Mouse (Mus musculus) heart, adult 2 months (tissue): ENCODE data around the gene Zdhhc18. TPM values are rescaled to one million over a fixed set of nuclear protein-coding genes. Genes with fewer than 3 reads are reported as not detected.

Source experiments
- DNase-seq, 2 experiments: peaks; one replicate each; pipeline ENCODE4 v3.0.0; 2021
- H3K27ac ChIP-seq: fragments of 200-600 bp; 2 replicates; pipeline ENCODE4 v1.8.1; 2022
- H3K27me3 ChIP-seq: fragments of 200-500 bp; 2 replicates; pipeline ENCODE4 v1.6.1; 2012; ENCODE audit warnings: mild to moderate bottlenecking, low read length, inconsistent platforms, mixed read lengths; ENCODE audit not compliant: control insufficient read depth, insufficient read depth
- H3K36me3 ChIP-seq: fragments of 200-500 bp; 2 replicates; pipeline ENCODE4 v1.6.1; 2012; ENCODE audit warnings: low read length, inconsistent platforms; ENCODE audit not compliant: control insufficient read depth, insufficient read depth
- H3K4me1 ChIP-seq: fragments of 200-500 bp; 2 replicates; pipeline ENCODE4 v1.6.1; 2011; ENCODE audit warnings: low read length; ENCODE audit not compliant: control insufficient read depth, insufficient read depth
- H3K4me3 ChIP-seq: fragments of 200-600 bp; 2 replicates; pipeline ENCODE4 v1.8.1; 2022
- H3K79me2 ChIP-seq: fragments of 200-500 bp; replicated peaks from 2 replicates; pipeline ENCODE4 v1.6.1; 2012; ENCODE audit warnings: mild to moderate bottlenecking, inconsistent platforms, low read length, moderate library complexity, mixed read lengths; ENCODE audit not compliant: control insufficient read depth, insufficient read depth
- H3K9ac ChIP-seq: fragments of 200-500 bp; 2 replicates; pipeline ENCODE4 v1.6.1; 2012; ENCODE audit warnings: low read depth, mild to moderate bottlenecking, control low read depth, inconsistent platforms, low read length, mixed read lengths
- CTCF ChIP-seq: fragments of 200-600 bp; IDR thresholded peaks from 2 replicates; pipeline ENCODE4 v1.8.1; 2022; ENCODE audit warnings: antibody characterized with exemption, mild to moderate bottlenecking, moderate library complexity
- EP300 ChIP-seq: fragments of 200-500 bp; IDR thresholded peaks from 2 replicates; pipeline ENCODE4 v1.6.1; 2011; ENCODE audit warnings: low read depth, low read length, control low read depth; ENCODE audit not compliant: insufficient read depth
- POLR2A ChIP-seq: fragments of 200-500 bp; IDR thresholded peaks from 2 replicates; pipeline ENCODE4 v1.6.1; 2011; ENCODE audit warnings: mild to moderate bottlenecking, low read depth, low read length, control low read depth; ENCODE audit not compliant: insufficient read depth
- whole genome bisulfite sequencing: fragments of 180-500 bp; shearing (Covaris S2); methylation state at CpG from one replicate; pipeline ENCODE4 v1.1.7; 2018; 5-methylcytosine and 5-hydroxymethylcytosine counted together
- intact Hi-C: fragments of 180-260 bp; cut with DNase I; formaldehyde crosslinking; loops from one replicate; pipeline ENCODE4 v1.15.1; 2025
- polyA plus RNA-seq: library from polyadenylated mRNA; depleted of rRNA; stranded (reverse); fragments of >200 nt; gene quantifications from 2 replicates; pipeline ENCODE4 v1.2.3, GENCODE M21; 2012
- total RNA-seq, 2 experiments: library from RNA; stranded (reverse); gene quantifications; 2 replicates each; pipeline ENCODE4 v1.2.3; 2021

Gene Zdhhc18
- total and polyA plus RNA-seq, 3 experiments: 21.3 to 37.3 (median 27.7) TPM

DNA sequence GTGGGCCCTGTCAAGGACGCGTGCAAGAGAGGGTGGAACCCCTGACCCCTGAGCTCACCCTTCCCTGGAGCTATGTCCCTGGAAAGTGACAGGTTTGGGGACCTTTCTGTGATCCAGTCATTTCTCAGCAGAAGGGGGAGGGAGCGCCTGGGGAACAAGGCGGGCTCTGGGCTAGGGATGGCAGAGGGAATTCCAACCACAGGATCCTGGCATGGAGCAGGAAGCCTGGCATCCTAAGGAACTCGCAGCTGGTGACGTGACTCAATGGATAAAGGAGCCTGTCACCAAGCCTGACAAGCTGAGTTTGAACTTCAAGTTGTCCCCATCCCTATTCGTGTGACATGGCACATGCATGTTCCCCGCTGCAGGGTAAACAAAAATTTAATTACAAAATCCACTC lies 36.9 kb downstream of the Zdhhc18 start:
- Histone ChIP-seq H3K4me1 (peaks cover 17% of the 10 kb centered on the region), H3K27ac (no peak overlapping the region), H3K36me3 (no peaks in the 10 kb centered on the region; the same call in 1 of the 2 replicates), H3K4me3 (no peak overlapping the region), H3K9ac (no peak overlapping the region), H3K27me3 (no peaks in the 10 kb centered on the region), H3K79me2 (no peaks in the 10 kb centered on the region; the same call in 1 of the 2 replicates)
- intact Hi-C loops: loop anchor here (5.0 kb wide), 1 partner anchor 34 kb away; no protein-coding TSS in a partner anchor
- TF ChIP-seq POLR2A: no peak
- no peak for TF ChIP-seq EP300
- no peak for TF ChIP-seq CTCF
- WGBS: 99% methylated on average over 8 of the region's 8 CpGs
- no peak for DNase-seq

DNA sequence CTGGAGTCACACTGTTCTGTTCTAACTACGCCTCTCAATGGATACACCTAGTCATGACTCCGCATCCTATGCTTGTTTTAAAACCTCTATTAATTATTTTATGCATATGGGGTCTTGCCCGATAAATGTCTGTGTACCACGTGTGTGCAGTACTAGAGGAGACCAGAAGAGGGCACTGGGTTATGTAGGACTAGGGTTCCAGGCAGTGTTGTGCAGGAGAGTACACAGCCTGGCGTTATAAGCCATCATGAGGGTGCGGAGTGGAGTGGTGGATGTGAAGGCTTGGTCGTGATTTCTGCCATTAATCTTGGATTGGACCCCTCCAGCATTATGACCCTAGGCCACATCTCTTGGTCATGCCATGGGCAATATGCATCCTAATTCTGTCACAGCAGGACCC lies 37.5 kb downstream of the Zdhhc18 start:
- Histone ChIP-seq H3K27me3 (no peaks in the 10 kb centered on the region), H3K4me3 (no peak overlapping the region), H3K9ac (no peak overlapping the region), H3K4me1 (peaks cover 17% of the 10 kb centered on the region), H3K79me2 (no peaks in the 10 kb centered on the region), H3K36me3 (no peaks in the 10 kb centered on the region; the same call in 1 of the 2 replicates), H3K27ac (no peak overlapping the region)
- WGBS: over 99% methylated on average over 7 of the region's 7 CpGs
- DNase-seq: no peak
- TF ChIP-seq CTCF (peak; percentile 25; the same call in 1 of the 2 replicates), EP300 (no peak)
- intact Hi-C loops: loop anchor here (5.0 kb wide), 1 partner anchor 35 kb away; no protein-coding TSS in a partner anchor

DNA sequence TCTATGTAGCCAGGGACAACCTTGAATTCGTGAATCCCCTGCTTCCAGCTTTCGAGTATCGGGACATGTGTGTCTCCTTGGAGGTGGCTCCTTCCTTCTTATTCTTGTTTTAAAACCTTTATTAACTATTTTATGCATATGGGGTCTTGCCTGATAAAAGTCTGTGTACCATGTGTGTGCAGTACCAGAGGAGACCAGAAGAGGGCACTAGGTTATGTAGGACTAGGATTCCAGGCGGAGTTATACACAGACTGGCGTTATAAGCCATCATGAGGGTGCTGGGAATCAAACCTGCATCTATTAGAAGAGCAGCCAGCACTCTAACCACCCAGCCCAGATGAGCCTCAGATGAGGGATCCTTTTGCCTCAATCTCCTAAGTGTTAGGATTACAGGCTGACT lies 38.1 kb downstream of the Zdhhc18 start:
- Histone ChIP-seq H3K79me2 (no peaks in the 10 kb centered on the region), H3K36me3 (no peaks in the 10 kb centered on the region; the same call in 1 of the 2 replicates), H3K4me3 (no peak overlapping the region), H3K27ac (no peak overlapping the region), H3K27me3 (no peaks in the 10 kb centered on the region), H3K9ac (no peak overlapping the region), H3K4me1 (peaks cover 15% of the 10 kb centered on the region)
- DNase-seq: no peak
- WGBS: 99% methylated on average over 5 of the region's 5 CpGs
- TF ChIP-seq POLR2A (no peak), CTCF (peak; percentile 46), EP300 (no peak)
- intact Hi-C loops: loop anchor here (5.0 kb wide), 1 partner anchor 35 kb away; no protein-coding TSS in a partner anchor

DNA sequence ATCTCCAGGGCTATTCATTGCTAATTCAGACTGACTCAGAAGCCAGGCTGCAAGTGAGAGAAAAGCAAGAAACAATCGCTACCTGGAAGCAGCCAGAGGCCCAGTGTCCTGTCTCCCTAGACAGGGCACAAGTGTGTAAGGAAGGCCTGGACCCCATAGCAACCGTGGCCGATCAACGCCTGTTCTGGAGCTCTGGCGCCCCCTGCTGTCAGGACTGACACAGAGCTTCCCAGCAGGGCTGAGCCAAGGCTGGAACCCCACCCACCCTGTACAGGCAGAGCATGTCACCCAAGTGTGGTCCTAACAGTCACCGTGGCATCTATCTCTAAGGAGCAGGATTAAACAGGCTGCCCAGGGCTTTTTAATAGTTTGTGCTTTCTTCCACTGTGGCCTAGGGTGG lies 40.2 kb downstream of the Zdhhc18 start:
- Histone ChIP-seq H3K9ac (no peak overlapping the region), H3K27ac (no peak overlapping the region), H3K4me1 (peaks cover 2% of the 10 kb centered on the region; the same call in 1 of the 2 replicates), H3K4me3 (no peak overlapping the region), H3K27me3 (no peaks in the 10 kb centered on the region), H3K36me3 (no peaks in the 10 kb centered on the region), H3K79me2 (no peaks in the 10 kb centered on the region)
- TF ChIP-seq POLR2A (no peak), EP300 (0 out of 2 replicates have a peak, but pooled peaks have one; percentile 19), CTCF (0 out of 2 replicates have a peak, but pooled peaks have one; percentile 100)
- 20% methylated on average over 6 of the region's 6 CpGs for WGBS
- DNase-seq: peak; percentile 81 to 89
- intact Hi-C loops: loop anchor here (1.0 to 5.0 kb wide), 2 partner anchors 17 to 38 kb away; no protein-coding TSS in a partner anchor

DNA sequence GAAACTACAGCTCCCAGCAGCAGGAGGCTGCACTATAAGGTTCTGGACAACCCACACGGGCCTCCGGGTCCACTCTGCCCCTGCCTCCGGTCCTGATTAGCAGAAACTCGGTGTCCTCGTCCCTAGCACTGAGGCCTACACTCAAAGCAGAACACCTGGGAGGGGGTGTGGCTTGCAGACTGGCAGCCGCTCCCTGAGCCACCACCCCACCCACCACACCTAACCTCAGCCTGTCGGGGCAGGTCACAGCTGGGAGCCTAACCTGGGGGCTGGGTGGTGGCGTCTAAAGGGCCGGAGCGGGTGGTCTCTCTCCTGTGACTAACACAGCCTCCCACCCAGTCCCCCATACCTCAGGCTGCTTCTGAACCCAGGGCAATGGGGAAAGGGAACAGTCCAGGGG lies 42.7 kb downstream of the Zdhhc18 start:
- intact Hi-C loops: no loop called here

DNA sequence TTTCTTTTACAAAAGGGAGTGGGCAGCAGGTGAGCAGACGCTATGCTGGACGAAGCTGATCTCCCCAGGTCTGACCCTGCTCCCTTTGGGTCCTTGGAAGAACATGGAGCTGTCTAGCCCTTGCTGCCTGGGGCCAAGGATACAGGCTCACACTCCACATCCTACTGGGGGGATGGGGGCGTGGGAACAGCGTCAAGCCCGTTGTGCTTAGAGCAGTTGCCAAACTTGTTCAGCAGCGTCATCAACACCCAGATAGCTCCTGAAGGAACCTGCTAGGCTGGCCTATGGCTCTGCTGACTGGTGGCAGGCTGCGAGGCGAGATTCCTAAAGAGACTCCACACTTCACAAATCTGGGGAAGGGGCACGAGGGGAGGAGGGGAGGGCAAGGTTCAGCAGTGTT lies 44.6 kb downstream of the Zdhhc18 start:
- Histone ChIP-seq H3K4me1 (0 out of 2 replicates have a peak, but pooled peaks cover 1% of the 10 kb centered on the region), H3K27ac (no peak overlapping the region), H3K79me2 (no peaks in the 10 kb centered on the region), H3K36me3 (no peaks in the 10 kb centered on the region), H3K9ac (no peak overlapping the region), H3K27me3 (no peaks in the 10 kb centered on the region), H3K4me3 (no peak overlapping the region)
- no peak for DNase-seq
- 70% methylated on average over 9 of the region's 9 CpGs for WGBS
- TF ChIP-seq EP300 (no peak), POLR2A (no peak), CTCF (no peak)
- intact Hi-C loops: no loop called here

More for the DNA sequence above, 42.7 kb downstream of the Zdhhc18 start:
- Histone ChIP-seq H3K9ac (no peak overlapping the region), H3K27me3 (no peaks in the 10 kb centered on the region), H3K79me2 (no peaks in the 10 kb centered on the region), H3K27ac (no peak overlapping the region), H3K36me3 (no peaks in the 10 kb centered on the region), H3K4me1 (no peaks in the 10 kb centered on the region), H3K4me3 (no peak overlapping the region)
- WGBS: 92% methylated on average over 10 of the region's 10 CpGs
- DNase-seq: no peak
- TF ChIP-seq POLR2A (no peak), CTCF (no peak), EP300 (no peak)
